Mouse (Mus musculus) bone marrow, adult 2 months (tissue): Measurements from ENCODE around the gene Cib3.

Experiments used
- CTCF ChIP-seq: fragments of 200-500 bp; IDR thresholded peaks from 2 replicates; pipeline ENCODE4 v1.5.1; 2011; ENCODE audit warnings: low read length, control low read depth; ENCODE audit not compliant: control insufficient read depth, insufficient read depth
- POLR2A ChIP-seq: fragments of 200-500 bp; IDR thresholded peaks from 2 replicates; pipeline ENCODE4 v1.6.1; 2011; ENCODE audit warnings: low read depth, mild to moderate bottlenecking, control low read depth, low read length, borderline replicate concordance; ENCODE audit not compliant: control insufficient read depth

- TF ChIP-seq CTCF (no peak), POLR2A (no peak)
Observed at GRCm38 (mm10) chr8:72158096-72158495, 54.5 kb downstream of the Cib3 start.
